Mouse (Mus musculus): Measurements from ENCODE around the gene Ccni. TPM values are rescaled to one million over a fixed set of nuclear protein-coding genes. Genes with fewer than 3 reads are reported as not detected.

The Ccni gene
- 128 and 133 TPM in 2 replicates for polyA plus RNA-seq (2012; rRNA removed)

DNA sequence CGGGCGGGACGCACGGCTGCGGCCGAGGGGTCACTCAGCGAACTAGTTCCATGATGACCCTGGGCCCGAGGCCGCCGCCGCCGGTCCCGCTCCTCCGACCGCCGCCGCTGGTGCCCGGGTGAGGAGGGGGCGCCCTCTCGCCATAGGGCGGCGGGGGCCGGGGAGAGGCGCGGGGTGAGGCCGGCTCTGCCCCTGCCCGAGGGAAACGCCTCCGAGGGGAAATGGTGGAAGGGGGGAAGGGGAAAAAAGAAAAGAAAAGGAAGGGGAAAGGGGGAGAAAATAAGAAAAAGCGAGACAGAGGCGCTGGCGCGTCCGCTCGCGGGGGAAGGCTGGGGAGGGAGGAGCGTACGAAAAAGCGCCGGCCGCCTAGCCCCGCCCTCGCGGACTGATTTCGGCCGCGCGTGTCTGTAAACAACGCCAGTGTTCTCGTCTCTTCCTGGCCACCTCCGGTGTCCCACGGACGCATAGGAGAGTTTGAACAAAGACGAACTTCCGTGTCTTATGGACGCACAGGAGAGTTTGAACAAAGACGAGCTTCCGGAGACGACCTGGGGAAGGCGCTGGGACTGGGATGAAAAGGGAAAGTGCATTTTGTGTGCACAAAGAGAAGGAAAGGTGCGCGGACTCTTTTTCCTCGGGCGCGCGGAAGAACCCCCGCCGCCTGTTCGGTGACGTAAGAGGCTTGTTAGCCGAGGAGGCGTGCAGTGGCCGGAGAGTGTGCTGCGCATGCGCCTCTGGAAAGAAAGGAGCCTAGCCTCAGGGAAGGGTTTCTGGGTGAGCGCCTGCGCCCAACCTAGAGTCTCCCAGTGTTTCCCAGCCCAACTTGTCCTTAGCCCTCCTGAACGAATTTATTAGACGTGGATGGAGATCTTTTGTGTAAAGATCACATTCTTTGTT is at the start of gene Ccni, which contains the start of gene 2010109A12Rik:
Gene Ccni (minus strand): TSS at position 387 of the 897 bp plus-strand sequence.
Gene 2010109A12Rik (plus strand): TSS at position 410 of the 897 bp plus-strand sequence.

Other genes starting within 250 kb of the Ccni start
- gene Sowahb, start 161.5 kb downstream of the Ccni start, polyA plus RNA-seq (2012; rRNA removed), result 0.09 and 0.19 TPM in 2 replicates
- 98.6 and 105 TPM in 2 replicates for gene Sept11, start 113.1 kb downstream of the Ccni start, polyA plus RNA-seq (2012; rRNA removed)
- gene 2010109A12Rik, start within 50 bp of the Ccni start, polyA plus RNA-seq (2012; rRNA removed), result 0.14 and 0.20 TPM in 2 replicates
- 74.1 and 80.9 TPM in 2 replicates for gene Ccng2, start 60.8 kb upstream of the Ccni start, polyA plus RNA-seq (2012; rRNA removed)